Mouse (Mus musculus) lung, adult 2 months (tissue): Measurements from ENCODE around the gene Usp29.

Source experiments
- CTCF ChIP-seq: fragments of 200-500 bp; IDR thresholded peaks from 2 replicates; pipeline ENCODE4 v1.5.1; 2011; ENCODE audit warnings: mild to moderate bottlenecking, low read length, control low read depth; ENCODE audit not compliant: insufficient read depth
- POLR2A ChIP-seq: fragments of 200-500 bp; IDR thresholded peaks from 2 replicates; pipeline ENCODE4 v1.6.1; 2011; ENCODE audit warnings: low read depth, mild to moderate bottlenecking, control low read depth, low read length, borderline replicate concordance; ENCODE audit errors: extremely low read depth

GRCm38 (mm10) chr7:6777107-6777506 lies 46.7 kb downstream of the Usp29 start:
- no peak for TF ChIP-seq CTCF
- TF ChIP-seq POLR2A = no peak
